Mouse (Mus musculus) neutrophil, adult 5-6 weeks (primary cell): ENCODE results near the gene Ptch2. TPM values are rescaled to one million over a fixed set of nuclear protein-coding genes. Genes with fewer than 3 reads are reported as not detected.
A peak's percentile ranks its signal among the peaks of the same experiment; 100 is the strongest.

Experiments
- ATAC-seq: fragments of 151-379, 151-347 bp; 2 replicates; pipeline ENCODE4 v1.8.0; 2017; ENCODE audit warnings: mild to moderate bottlenecking, moderate TSS enrichment; ENCODE audit not compliant: insufficient number of reproducible peaks, poor library complexity, low FRiP score, severe bottlenecking; ENCODE audit errors: extremely low read depth
- total RNA-seq: library from RNA; stranded (forward); fragments of 200-1000 nt; gene quantifications from 2 replicates; pipeline ENCODE4 v1.2.3, GENCODE M21; 2017

The Ptch2 gene
- total RNA-seq, 1 experiment from 2014 or later: 0.35 TPM

DNA sequence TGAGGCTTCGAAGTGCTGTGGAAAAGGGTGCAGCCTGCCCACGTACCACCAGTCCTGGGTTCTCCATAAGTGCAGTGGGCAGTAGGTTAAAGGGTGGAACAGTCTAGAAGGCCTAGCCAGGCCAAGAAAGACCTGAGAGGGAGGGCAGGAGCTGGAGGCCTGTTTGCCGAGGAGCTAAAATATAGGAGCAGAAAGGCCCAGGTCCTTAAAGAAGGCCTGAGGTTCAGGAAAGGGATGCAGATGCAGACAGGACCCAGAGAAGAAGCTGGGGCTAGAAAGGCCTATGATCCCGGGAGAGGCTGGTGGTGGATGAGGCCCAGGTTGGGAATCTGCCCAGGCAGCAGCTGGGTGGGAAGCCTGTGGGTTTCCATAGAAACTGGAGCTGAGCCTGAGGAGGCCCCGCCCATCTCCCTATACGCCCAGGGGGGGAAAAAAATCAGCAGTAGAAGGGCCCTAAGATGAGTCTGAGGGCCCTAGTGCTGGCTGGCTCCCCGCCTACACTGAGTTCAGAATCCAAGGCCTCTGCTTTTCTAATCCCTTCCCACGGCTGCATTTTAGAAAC is 29.6 kb downstream of the Ptch2 start, which contains the start of gene Btbd19:
Gene Btbd19, minus strand, starts transcription at position 378 of the 562 bp plus-strand sequence.
- no peak for ATAC-seq

DNA sequence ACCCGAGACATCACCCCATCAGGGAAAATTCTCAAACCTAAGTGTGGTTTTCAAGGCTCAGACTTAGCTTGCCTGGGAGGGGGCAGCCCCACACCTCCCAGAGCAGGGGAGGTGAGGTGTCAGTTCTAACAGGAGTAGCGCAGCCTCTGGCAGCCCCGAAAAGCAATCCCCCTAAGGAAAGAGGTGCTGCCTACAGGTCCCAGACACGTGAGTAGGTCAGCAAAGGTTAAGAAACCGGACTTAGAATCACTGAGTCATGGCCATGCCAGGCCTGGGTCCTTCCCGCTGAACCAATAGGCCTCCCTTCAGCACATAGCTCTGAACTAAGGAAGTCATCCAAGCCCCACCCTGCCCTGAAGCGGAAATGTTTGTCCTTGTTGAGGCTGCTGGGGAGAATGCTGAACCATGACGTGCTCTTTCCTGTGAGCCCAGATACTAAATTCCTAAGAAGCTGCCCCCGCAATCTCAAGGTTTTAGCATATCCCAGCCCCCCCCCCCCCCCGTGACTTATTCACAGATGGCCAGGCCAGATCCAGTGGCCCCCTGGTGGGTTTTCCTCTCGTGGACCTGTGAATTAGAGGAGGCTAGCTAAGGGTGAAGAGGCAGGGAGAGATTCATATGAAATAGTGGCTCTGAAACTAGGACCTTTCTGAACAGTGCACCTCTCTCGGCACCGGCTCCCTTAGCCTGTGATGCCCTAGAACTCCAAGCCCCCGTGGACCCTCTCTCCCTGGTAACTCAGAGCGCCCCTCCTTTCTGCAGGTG is 30.2 kb downstream of the Ptch2 start:
- ATAC-seq: peak; percentile 71

DNA sequence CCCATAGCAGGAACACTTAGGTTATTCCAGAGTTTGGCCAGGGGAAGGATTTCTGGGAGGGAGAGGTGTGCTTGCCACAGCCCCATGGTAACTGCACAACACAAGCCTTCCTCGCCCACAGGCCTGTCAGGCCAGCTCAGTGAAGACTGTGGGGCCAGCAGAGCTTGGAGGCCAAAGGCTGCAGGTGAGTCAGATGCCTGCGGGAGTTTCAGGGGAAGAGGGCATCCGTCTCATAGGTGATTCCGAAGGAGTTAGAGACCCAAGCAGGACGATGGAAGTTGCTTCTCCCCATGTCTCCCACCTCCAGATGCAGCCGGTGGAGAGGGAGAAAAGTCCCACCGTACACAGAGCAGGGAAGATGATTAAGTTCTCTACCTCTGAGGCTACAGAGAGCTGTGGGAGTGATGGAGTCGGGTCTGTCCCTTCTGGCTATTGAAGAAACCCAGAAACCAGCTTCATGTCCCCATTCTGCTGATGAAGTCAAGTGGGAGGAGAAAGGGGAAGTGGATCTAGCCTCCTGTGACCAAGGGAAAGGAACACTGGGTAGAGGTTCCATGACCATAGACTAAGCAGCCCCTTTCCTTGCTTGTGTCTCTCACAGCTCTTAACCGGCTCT is 30.9 kb downstream of the Ptch2 start, which contains the start of gene Tctex1d4:
Gene Tctex1d4, plus strand, starts transcription at position 120 of the 616 bp plus-strand sequence.
- ATAC-seq: peak; percentile 28

DNA sequence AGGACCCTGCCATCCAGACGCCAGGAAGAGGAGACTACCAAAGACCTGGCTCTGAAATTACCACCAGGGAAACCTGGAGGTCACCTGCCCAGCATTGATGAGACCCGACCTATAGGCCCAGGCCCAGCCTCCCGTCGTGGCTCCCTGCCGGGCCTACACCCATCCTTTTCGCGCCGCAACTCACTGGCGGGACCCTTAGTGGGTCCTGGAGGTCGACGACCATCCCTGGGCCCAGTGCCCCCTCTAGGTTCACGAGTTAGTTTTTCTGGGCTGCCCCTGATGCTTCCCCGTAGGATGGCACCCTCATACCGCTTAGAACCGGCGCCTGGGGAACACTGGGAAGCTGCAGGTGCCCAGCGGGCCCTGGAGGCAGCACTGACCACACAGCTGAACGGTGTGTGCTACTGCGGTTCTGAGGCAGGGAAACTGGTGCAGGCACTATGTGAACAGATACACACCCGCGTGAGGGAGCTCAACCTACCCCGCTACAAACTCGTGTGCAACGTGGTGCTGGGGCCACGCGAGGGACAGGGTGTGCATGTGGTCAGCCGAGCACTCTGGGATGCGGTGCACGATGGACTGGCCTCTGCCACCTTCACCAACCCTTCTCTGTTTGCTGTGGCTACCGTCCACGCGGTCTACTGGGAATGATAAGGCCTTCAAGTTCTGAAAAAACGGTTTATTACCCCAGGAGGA is 32.3 kb downstream of the Ptch2 start:
- ATAC-seq: no peak

DNA sequence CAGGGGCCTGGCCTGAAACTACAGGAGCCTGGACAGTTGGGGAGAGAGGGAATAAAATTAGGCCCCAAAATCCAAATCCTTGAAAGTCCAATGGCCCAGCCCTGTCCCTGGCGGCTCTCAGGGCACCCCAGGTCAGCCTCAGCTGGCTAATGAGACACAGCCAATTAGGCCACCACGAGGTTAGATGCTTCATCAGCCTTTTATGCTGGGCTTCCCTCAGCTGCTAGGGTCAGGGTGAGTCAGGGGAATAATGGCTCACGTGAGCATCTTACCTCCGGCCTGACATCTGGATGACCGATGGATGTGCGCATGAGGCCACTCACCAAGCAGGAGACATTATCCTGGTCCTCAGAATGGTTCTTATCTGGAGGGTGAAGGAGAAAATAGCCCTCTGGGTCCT is 34.9 kb downstream of the Ptch2 start:
- ATAC-seq: no peak

DNA sequence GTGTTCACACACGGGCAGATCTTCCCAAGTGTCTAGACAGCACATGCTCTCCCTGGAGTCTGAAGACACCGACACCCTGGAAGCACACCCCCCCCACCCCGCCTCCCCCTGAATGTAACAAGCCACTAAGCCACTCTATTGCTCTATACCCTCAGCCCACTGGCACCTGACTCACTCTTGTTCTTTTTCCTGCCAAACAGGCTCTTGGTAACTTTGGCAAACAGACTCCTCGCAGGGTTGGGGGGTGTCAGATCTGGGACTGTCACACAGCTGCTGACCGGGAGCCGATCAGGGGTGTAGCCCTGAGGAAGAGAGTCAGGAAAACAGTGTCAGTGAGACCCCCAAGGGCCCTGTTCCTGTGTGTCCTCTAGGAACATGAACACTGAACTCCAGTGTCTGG is 35.3 kb downstream of the Ptch2 start:
- no peak for ATAC-seq

DNA sequence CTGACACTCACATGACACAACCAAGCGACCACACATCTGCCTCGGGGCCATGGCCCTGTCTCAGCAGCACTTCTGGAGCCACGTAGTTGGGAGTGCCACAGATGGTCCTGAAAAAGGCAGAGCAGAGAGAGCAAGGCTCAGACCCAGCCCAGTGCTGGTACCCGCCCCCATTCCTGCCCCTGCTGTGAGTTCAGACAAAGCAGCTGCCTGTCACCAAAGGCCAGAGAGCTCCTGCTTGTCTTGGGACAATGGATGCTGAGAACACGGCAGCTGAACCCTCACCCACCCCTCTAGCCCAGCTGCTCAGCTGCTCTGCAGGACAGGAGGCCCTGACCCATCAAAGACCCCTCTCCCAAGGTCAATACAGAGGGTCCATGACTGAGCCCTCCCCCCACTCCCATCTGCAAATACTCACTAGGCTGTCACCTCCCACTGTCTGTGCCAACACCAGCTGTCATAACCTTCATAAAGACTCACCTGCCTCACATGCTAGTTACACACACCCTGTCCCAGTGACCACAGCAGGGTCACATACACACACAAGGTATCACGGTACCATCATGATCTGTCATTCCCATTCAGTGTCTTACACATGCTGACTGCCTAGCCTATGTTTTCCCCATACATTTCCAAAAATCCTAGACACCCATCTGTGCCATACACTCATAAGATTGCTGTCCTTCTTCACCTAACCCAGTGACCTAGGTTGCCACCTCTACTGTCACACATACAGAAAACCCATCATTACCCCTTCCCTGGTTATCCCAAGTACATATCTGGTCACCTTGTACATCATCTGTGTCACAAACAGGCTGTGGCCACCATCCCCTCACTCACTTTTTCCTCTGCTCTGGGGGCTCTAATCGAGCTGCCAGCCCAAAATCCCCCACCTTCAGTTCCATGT is 36.3 kb downstream of the Ptch2 start:
- ATAC-seq: no peak

DNA sequence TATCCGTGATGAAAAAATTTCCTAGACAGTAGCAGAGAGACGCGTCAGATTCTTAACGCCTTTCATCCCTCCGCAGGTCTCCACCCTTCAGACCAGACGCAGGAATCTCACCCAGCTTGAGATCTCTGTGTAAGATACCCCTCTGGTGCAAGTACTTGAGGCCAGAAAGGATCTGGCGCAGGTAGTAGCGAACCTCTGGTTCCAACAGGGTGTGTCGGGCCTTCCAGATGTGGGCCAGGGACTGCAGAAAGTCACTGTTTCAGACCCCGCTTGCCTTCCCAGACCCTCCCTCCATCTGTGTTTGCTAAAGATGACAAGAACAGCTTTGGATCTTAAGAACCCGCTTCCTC is 36.9 kb downstream of the Ptch2 start:
- no peak for ATAC-seq

DNA sequence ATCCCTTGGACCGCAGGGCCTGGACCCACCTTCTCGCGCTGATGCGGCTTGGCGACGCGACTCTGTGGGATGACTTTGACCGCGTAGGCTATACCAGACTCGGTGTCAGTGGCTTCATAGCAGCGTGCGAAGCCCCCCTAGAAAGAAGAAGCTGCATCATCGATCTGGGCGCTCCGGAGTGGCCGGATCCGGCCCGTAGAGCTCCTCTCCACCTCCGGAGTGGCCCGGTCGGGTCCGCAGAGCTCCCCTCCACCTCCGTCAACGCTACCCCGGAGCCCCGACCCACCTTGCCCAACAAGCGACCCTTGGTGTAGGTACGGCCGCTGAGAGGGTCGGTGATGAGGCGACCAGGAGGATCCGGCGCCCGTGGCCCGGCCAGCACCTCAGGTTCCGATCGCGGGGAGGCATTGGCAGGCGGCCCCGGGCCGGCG is 37.5 kb downstream of the Ptch2 start:
- ATAC-seq: no peak

DNA sequence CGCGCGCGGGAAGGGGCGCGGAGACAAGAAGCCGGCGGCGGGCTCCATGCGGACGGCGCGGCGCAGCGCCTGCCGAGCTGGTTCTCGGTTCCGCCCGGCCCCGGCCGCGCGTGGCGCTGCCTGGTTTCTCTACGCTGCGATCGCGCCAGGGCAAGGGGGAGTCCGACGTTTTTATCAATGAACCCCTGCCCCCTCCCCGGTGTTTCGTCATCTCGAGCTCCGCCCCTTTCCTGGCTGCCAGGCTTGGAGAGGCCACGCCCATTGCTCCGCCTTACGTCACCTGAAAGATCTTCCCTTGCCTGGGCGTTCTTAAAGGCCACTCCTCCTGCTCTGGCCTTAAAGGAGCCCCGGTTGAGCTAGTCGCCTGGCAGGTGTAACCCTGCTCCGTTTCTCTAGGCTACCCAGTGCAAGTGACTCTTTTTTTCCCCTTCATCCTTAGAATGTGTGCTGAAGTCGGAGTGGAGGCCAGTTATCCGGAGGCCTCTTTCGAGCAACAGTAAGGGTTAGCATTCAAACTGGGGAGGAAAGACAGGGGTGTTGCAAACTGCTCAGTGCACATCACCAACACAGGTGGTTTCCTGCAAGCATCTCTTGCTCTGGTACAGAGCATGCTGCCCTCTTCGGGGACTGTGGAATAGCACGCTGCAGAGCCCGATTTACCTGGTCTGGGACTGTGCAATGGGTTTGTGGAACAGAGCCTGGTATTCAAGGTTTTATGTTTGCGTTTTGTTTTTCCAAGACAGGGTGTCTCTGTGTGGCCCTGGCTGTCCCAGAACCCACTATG is 38.1 kb downstream of the Ptch2 start, which contains the start of gene Plk3:
Gene Plk3, minus strand, starts transcription at position 147 of the 784 bp plus-strand sequence.
- ATAC-seq: peak; percentile 89

DNA sequence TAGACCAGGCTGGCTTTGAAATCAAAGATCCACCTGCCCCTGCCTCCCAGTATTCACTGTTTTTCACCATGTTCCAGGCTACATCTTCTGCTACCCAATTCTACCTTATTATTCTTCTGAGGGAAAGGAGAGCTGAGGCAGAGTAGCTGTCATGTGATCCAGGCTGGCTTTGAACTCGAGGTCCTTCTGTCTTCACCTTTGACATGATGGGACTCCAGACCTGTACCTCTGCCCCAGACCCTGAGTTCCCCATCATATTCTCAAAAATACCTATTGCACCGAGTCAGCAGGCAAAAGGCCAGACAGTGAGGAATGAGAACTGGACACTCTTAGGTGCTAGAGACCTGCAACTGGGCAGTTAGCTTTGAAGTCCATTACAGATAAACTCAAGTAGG is 38.7 kb downstream of the Ptch2 start:
- no peak for ATAC-seq

DNA sequence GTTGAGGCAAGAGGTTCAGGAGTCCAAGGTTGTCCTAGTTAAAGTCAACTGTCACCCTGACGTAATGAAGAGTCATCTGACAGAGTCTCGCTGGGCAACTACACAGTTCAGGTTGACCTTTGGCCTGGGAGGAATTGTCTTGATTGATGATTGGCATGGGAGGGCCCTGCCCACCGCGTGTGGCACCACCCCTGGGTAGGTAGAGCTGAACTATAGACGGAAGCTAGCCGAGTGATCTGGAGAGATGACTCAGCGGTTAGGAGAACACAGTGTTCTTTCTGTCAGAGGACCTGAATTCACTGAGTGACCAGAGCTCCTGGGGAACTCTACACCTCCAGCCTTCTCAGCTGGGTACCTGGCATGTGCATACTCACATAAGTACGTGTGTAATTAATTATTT is 40.2 kb downstream of the Ptch2 start:
- ATAC-seq: peak; percentile 57

DNA sequence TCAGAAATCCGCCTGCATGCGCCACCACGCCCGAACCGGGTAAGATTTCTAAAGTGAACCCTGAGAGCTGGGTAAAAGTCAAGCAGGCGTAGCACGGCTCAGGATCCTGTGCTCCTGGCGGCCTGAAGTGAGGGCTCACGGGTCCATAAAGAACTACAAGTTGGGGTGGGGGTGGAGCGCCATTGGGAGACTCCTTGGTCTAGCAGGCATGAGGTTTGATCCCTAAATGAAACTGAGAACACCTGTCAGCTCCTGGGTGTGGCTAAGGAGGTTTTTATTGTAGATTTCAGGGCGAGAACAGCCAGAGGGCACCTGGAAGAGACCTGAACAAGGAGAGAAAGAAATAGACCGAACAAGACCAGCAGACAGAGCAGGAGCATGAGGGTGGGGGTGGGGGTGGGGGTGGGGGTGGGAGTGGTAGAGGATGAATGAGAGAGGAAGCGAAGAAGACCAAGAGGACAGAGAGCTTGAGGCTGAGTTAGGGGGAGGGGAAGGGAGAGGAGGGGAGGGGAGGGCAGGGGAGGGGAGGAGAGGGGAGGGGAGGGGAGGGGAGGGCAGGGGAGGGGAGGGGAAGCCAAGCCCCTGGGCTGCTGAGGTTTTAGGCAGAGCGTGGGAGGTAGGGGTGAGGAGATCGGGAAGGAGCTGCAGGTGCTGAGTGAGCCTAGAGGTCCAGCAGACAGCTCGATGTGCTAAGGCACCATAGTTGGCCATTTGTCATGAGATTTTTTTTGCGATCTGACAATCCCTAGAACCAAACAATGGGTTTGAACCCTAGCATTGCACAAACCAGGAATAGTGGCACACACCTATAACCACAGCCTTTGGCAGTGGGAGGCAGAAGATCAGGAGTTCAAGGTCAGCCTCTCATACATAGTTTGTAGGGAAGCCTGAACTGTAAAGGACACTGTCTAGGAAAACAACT is 42.7 kb downstream of the Ptch2 start:
- no peak for ATAC-seq

DNA sequence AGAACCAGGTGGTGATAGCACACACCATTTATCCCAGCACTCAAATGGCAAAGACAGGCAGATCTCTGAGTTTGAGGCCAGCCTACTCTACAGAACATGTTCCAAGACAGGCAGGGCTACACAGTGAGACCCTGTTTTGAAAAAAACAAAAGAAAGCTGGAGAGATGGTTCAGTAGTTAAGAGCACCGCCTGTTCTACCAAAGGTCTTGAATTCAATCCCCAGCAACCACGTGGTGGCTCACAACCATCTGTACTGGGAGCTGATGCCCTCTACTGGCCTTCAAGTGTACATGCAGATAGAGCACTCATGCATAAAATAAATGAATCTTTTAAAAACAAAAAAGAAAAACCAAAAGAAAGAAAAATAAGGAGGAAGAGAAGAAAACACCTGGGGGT is 43.3 kb downstream of the Ptch2 start:
- ATAC-seq: peak; percentile 59

DNA sequence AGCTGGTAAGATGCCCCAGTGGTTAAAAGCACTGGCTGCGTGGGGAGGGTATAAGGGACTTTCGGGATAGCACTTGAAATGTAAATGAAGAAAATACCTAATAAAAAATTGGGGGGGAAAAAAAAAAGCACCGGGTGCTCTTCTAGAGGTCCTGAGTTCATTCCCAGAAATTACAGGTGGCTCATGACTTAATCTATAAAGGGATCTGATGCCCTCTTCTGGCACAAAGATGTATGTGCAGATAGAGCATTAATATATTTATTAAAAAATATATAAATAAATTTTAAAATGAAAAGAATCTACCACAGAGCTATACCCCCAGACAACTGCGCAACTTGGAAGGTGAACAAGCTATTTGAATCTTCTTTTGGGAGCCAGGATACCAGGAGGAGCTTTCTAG is 44.7 kb downstream of the Ptch2 start:
- ATAC-seq: no peak

DNA sequence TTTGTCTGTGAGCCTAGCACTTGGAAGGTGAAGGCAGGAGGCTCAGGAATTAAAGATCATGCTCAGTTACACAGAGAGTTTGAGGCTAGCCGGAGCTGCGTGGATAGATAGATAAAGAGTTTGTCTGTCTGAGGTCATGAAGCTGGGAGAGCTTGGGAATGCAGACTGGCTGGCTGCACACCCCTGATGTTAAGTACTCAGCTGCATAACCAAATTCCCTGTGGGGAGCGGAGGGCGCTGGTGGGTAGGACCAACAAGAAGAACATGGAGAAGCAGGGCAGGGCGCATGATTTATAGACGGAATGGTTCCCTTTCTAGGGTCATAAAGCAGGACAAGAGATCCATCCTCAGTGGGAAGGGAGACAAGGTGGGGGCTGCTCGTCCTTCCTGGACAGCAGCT is 47.1 kb downstream of the Ptch2 start:
- ATAC-seq: no peak

DNA sequence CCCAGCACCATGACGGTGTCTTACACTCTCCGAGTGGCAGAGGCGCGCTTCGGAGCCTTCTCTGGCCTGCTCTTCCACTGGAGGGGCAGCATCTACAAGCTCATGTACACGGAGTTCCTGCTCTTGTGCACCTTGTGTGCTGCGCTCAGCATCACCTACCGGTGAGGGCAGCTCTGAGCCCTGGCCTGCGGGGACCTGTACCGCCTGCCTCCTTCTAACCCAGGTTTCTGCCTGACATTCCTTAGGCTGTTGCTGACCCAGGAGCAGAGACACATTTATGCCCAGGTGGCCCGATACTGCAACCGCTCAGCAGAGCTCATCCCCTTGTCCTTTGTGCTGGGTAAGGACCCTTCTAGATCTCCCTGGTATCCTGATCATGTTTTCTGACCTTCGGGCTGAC is 49.4 kb downstream of the Ptch2 start:
- no peak for ATAC-seq
